Mouse (Mus musculus) E14TG2a.4 (cell line): ENCODE measurements around the gene Cer1.

Source experiments
- CTCF ChIP-seq: conservative IDR thresholded peaks from 2 replicates; pipeline ENCODE4 v1.5.1; 2014; ENCODE audit warnings: low read length
- POU5F1 ChIP-seq: IDR thresholded peaks from 2 replicates; pipeline ENCODE4 v1.6.1; 2014; ENCODE audit warnings: low read length, borderline replicate concordance

DNA sequence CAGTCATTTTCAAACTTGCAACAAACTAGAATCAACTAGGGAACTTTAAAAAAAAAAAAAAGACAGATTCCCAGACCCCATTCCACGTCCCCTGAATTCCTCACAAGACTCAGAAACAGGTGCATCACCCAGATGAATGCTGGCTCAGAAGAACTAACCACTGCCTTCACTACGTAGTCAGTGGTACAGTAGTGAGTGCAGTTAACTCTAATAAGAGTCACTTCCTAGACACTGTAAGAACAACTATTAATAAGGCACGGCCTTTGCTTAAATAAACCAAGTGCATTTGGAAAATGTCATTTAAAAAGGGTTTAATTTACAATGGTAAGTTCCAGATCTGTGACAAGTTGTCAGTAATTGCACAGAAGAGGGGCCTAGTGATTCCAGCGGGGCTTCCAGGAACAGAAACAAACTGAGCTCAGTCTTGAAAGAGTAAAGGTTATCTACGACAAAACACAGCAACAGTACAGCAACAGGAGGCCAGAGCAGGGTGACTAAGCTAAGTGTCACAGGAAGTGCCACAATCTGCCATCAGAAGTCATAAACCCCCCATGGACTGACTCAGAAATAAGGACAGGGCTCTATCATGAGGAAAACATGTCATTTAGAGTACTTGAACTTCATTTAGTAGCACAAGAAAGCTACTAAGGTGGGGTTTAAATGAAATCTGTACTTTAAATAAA, 36.3 kb downstream of the Cer1 start:
- TF ChIP-seq CTCF (no peak), POU5F1 (no peak)
